Comparison of ENCODE assay signal across 19 mouse cellular contexts in genomic region chr1:137935746-137936145, GRCm38 (mm10).
DNase-seq lines count a peak whose midpoint lies in the region; ATAC-seq and TF ChIP-seq lines count a peak whose summit lies in the region.
"Had no signal": no experiment of that assay in that cellular context is flagged by ENCODE, and none has a peak within 500 bp of the region (broad histone marks: within the 10 kb centered on the region; RNA-seq: fewer than 3 reads in every experiment).

No protein-coding gene starts in this region.

- H3K36me3 ChIP-seq in lung, postnatal 0 days (ENCODE audit: insufficient read depth, low read length), result peaks cover 6% of the 10 kb centered on the region; the same call in 1 of the 2 replicates
- peaks cover 50% of the 10 kb centered on the region for H3K36me3 ChIP-seq in midbrain, embryonic 13.5 days

- TF ChIP-seq POLR2A in embryonic fibroblast, embryonic 13.5 days (IDR thresholded peaks at IDR 0.05; ENCODE audit: low read depth, low read length), result no peak

- H3K4me3 ChIP-seq in lung, postnatal 0 days (ENCODE audit: low read depth, low read length), result no peak overlapping the region
- H3K4me3 ChIP-seq in embryonic fibroblast, embryonic 13.5 days (ENCODE audit: insufficient read depth, low read length), result no peak overlapping the region
- no peak overlapping the region for H3K4me3 ChIP-seq in midbrain, embryonic 13.5 days (replicated peaks)
- H3K4me3 ChIP-seq: embryonic facial prominence, embryonic 15.5 days; forebrain, embryonic 15.5 days; heart, adult 2 months; heart, embryonic 15.5 days; hindbrain, embryonic 13.5 days had no signal

- no peak overlapping the region for H3K9ac ChIP-seq in lung, postnatal 0 days (replicated peaks; ENCODE audit: low read depth)
- no peak overlapping the region for H3K9ac ChIP-seq in midbrain, embryonic 13.5 days (replicated peaks)
- H3K9ac ChIP-seq: embryonic facial prominence, embryonic 15.5 days; forebrain, embryonic 15.5 days; heart, embryonic 15.5 days; hindbrain, embryonic 13.5 days had no signal

- TF ChIP-seq CTCF in lung, postnatal 0 days (IDR thresholded peaks at IDR 0.05), result no peak
- no peak for TF ChIP-seq CTCF in embryonic fibroblast, embryonic 13.5 days (IDR thresholded peaks at IDR 0.05; ENCODE audit: borderline replicate concordance, insufficient read depth, low read length)

- no peak overlapping the region for H3K27ac ChIP-seq in lung, postnatal 0 days (ENCODE audit: low read length)
- H3K27ac ChIP-seq in embryonic fibroblast, embryonic 13.5 days (ENCODE audit: insufficient read depth, low read length), result peak overlapping the region; percentile 83
- H3K27ac ChIP-seq in midbrain, embryonic 13.5 days, result no peak overlapping the region
- H3K27ac ChIP-seq: embryonic facial prominence, embryonic 15.5 days; forebrain, embryonic 15.5 days; heart, adult 2 months; heart, embryonic 15.5 days; hindbrain, embryonic 13.5 days had no signal

- no peaks in the 10 kb centered on the region for H3K27me3 ChIP-seq in lung, postnatal 0 days (replicated peaks; ENCODE audit: insufficient read depth, low read length)
- H3K27me3 ChIP-seq in midbrain, embryonic 13.5 days, result no peaks in the 10 kb centered on the region
- H3K27me3 ChIP-seq: embryonic facial prominence, embryonic 15.5 days; forebrain, embryonic 15.5 days; heart, embryonic 15.5 days; hindbrain, embryonic 13.5 days had no signal

- ATAC-seq in lung, postnatal 0 days, result no peak
- no peak for ATAC-seq in midbrain, embryonic 13.5 days
- ATAC-seq: forebrain, embryonic 15.5 days had no signal

- H3K9me3 ChIP-seq in lung, postnatal 0 days (ENCODE audit: low read length), result no peaks in the 10 kb centered on the region
- no peaks in the 10 kb centered on the region for H3K9me3 ChIP-seq in midbrain, embryonic 13.5 days
- H3K9me3 ChIP-seq: embryonic facial prominence, embryonic 15.5 days; forebrain, embryonic 15.5 days; heart, embryonic 15.5 days; hindbrain, embryonic 13.5 days had no signal

- TF ChIP-seq EP300 in lung, postnatal 0 days (IDR thresholded peaks at IDR 0.05), result no peak

- WGBS in lung, postnatal 0 days, result 50% methylated on average over 4 of the region's 4 CpGs
- WGBS in midbrain, embryonic 13.5 days, result 93% methylated on average over 4 of the region's 4 CpGs

- H3K4me1 ChIP-seq in lung, postnatal 0 days (ENCODE audit: insufficient read depth, low read depth, low read length), result no peaks in the 10 kb centered on the region
- peaks cover 6% of the 10 kb centered on the region for H3K4me1 ChIP-seq in embryonic fibroblast, embryonic 13.5 days (ENCODE audit: control insufficient read depth, insufficient read depth, low read length)
- H3K4me1 ChIP-seq in midbrain, embryonic 13.5 days (replicated peaks), result peaks cover 28% of the 10 kb centered on the region
- H3K4me1 ChIP-seq: embryonic facial prominence, embryonic 15.5 days had no signal

- H3K4me2 ChIP-seq in lung, postnatal 0 days (replicated peaks; ENCODE audit: low read depth, low read length), result no peak overlapping the region
- H3K4me2 ChIP-seq in midbrain, embryonic 13.5 days (replicated peaks), result no peak overlapping the region
- H3K4me2 ChIP-seq: embryonic facial prominence, embryonic 15.5 days; forebrain, embryonic 15.5 days; heart, embryonic 11.5 days; heart, embryonic 15.5 days; hindbrain, embryonic 13.5 days had no signal

- peak; percentile 60 for DNase-seq in lung, postnatal 0 days (ENCODE audit: low spot score)
- DNase-seq in lung, postnatal 25 days (ENCODE audit: low spot score), result no peak
- DNase-seq in 416B (ENCODE audit: low read depth), result peak; percentile 32
- DNase-seq in kidney, postnatal 25 days, result no peak
- DNase-seq: adrenal gland, postnatal 10 days; cerebellum, adult 11 months; cerebellum, adult 8-10 months; cerebellum, postnatal 14 days; embryo, embryonic 11 days; gastrocnemius, postnatal 14 days; heart, adult 2 months; heart, postnatal 14 days had no signal

Comparison
In these comparisons a context has a peak if more than half of its experiments do, and no peak if none do; other contexts are left out.
1. DNase-seq: peak in lung, postnatal 0 days (single experiment) and 416B (single experiment); none in lung, postnatal 25 days (single experiment) and kidney, postnatal 25 days (0 of 2).